Mouse (Mus musculus) embryonic fibroblast, embryonic 13.5 days (primary cell): ENCODE data around the gene Rbm39. TPM values are rescaled to one million over a fixed set of nuclear protein-coding genes. Genes with fewer than 3 reads are reported as not detected.
"Not testable (repeated sequence)": the region's sequence is repeated elsewhere in the genome, so short reads cannot be mapped to it uniquely, and the experiment has no call there.

Experiments
- H3K27ac ChIP-seq: 2 replicates; pipeline ENCODE4 v1.5.1; 2012; ENCODE audit warnings: low read length, control low read depth, inconsistent platforms; ENCODE audit not compliant: insufficient read depth
- H3K4me1 ChIP-seq: 2 replicates; pipeline ENCODE4 v1.6.1; 2011; ENCODE audit warnings: low read length; ENCODE audit not compliant: control insufficient read depth, insufficient read depth
- H3K4me3 ChIP-seq: 2 replicates; pipeline ENCODE4 v1.5.1; 2011; ENCODE audit warnings: mild to moderate bottlenecking, control low read depth, low read length; ENCODE audit not compliant: insufficient read depth
- CTCF ChIP-seq: IDR thresholded peaks from 2 replicates; pipeline ENCODE4 v1.5.1; 2011; ENCODE audit warnings: mild to moderate bottlenecking, control low read depth, low read length, moderate library complexity, borderline replicate concordance; ENCODE audit not compliant: insufficient read depth
- POLR2A ChIP-seq: IDR thresholded peaks from 2 replicates; pipeline ENCODE4 v1.6.1; 2011; ENCODE audit warnings: low read depth, mild to moderate bottlenecking, control low read depth, low read length, moderate library complexity
- polyA plus RNA-seq: library from polyadenylated mRNA; stranded (reverse); fragments of >200 nt; gene quantifications from 2 replicates; pipeline ENCODE4 v1.2.4, GENCODE M21; 2011; ENCODE audit warnings: low read depth; ENCODE audit not compliant: missing spikeins, insufficient read length

Gene Rbm39
- polyA plus RNA-seq, 1 experiment = 520 TPM

- TF ChIP-seq CTCF (no peak), POLR2A (peak; percentile 50; the same call in 1 of the 2 replicates)
- peak overlapping the region; percentile 65 for H3K27ac ChIP-seq
- peaks cover 7% of the 10 kb centered on the region for H3K4me1 ChIP-seq
- H3K4me3 ChIP-seq = peak overlapping the region; percentile 88
Observed at GRCm38 (mm10) chr2:156197129-156197911, 17.3 kb upstream of the Rbm39 start.

GRCm38 (mm10) chr2:156196302-156197128 is 16.5 kb upstream of the Rbm39 start, which contains the start of gene Phf20:
Gene Phf20 (plus strand): TSS chr2:156196466.
- Histone ChIP-seq H3K4me1 (peaks cover 7% of the 10 kb centered on the region), H3K27ac (peak within 1 kb of the TSS; percentile 75), H3K4me3 (peak within 1 kb of the TSS; percentile 88)
- no peak for TF ChIP-seq CTCF
- peak; percentile 83 for TF ChIP-seq POLR2A

- H3K27ac ChIP-seq = no peak overlapping the region
- no peak for TF ChIP-seq POLR2A
- no peak for TF ChIP-seq CTCF
- no peak overlapping the region for H3K4me3 ChIP-seq
- peaks cover 6% of the 10 kb centered on the region for H3K4me1 ChIP-seq
Observed at GRCm38 (mm10) chr2:156194571-156194970, 14.5 kb upstream of the Rbm39 start.

DNA sequence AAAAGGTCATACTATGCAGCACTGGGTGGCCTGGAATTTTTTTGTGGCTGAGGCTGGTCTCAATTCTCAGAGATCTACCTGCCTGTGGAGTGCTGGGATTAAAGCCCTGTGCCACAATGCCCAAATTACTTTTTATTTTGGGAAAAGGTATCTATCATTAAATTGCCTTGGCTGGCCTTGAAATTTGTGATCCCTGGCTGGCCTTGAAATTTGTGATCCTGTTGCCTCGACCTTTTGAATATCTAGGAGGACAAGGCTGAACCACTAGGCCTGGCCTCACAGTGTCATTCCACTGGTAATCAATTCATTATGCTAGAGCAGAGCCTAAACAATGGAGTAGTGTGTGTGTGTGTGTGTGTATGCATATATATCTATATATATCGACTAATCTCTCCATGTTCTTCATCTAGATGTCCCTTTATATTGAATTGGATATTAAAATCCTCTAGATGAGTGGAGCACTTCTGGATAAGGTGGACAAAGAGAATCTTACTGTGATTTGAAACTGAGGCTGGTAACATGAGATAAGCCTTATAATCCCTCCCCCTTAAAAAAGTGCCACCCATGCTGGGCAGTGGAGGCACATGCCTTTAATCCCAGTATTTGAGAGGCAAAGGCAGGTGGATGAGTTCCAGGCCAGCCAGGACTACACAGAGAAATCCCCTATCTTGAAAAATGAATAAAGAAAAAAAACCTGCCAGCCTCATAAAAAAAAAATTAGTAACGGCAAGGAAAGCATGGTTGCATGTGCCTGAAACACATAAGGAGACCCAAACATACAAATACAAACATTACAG is 13.2 kb upstream of the Rbm39 start:
- TF ChIP-seq CTCF (no peak), POLR2A (no peak)
- H3K4me3 ChIP-seq = no peak overlapping the region
- no peaks in the 10 kb centered on the region for H3K4me1 ChIP-seq
- H3K27ac ChIP-seq = no peak overlapping the region

GRCm38 (mm10) chr2:156192068-156192467 is 12.0 kb upstream of the Rbm39 start:
- no peaks in the 10 kb centered on the region for H3K4me1 ChIP-seq

DNA sequence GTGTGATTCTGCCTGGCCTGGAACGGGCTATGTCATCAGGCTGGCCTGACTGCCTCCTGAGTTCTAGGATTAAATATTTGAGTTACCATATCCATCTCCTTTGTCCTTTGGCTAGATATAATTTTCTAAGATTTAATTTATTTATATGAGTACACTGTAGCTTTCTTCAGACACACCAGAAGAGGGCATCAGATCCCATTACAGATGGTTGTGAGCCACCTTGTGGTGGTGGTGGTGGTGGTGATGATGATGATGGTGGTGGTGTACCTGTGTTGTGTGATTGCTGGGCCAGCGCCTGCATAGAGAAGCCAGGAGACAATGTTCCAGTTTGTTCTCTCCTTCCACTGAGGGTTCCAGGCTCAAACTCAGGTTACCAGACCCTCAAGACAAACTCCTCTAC is 11.5 kb upstream of the Rbm39 start:
- Histone ChIP-seq H3K27ac (no peak overlapping the region), H3K4me3 (no peak overlapping the region), H3K4me1 (no peaks in the 10 kb centered on the region)
- TF ChIP-seq CTCF (no peak), POLR2A (no peak)

More at GRCm38 (mm10) chr2:156192068-156192467, 12.0 kb upstream of the Rbm39 start:
- no peak overlapping the region for H3K27ac ChIP-seq
- TF ChIP-seq POLR2A (no peak), CTCF (no peak)
- no peak overlapping the region for H3K4me3 ChIP-seq

DNA sequence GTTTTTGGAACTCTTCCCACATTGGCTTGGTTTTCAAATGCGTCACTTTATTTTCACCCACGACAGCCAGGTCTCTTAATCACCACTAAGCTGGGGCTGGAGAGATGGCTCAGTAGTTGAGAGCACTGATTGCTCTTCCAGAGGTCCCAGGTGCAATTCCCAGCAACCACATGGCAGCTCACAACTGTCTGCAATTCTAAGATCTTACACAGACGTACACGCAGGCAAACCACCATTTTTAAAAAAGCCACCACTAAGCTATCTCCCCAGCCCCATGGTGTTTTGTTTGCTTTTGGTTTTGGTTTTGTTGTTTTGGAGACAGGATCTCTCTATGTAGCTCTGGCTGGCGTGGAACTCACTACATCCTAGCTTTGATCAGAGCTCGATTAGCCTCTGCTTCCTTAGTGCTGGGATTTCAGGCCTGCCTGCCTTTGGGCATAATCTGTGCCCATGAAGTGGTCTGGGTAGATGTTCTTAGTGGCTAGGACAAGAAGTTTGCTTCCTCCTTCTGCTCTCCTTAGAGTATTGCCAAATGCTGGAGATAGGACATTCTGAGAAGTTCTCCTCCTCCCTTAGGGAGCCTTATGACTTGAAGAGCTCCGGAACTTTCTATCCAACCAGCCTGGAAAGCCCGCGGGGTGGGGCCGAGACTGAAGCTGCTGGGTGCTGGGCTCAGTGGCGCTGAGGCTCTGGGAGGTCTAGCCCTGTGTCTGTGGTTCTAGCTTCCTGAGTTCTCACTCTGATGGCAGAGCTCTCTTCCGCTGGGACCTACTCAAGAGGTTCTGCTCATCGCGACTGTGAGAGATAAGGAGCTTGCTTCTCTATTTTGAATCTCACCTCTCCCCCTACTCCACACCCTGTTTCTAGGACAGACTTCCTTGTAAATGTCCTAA is 10.2 kb upstream of the Rbm39 start:
- Histone ChIP-seq H3K27ac (no peak overlapping the region), H3K4me1 (no peaks in the 10 kb centered on the region), H3K4me3 (no peak overlapping the region)
- TF ChIP-seq CTCF (no peak), POLR2A (no peak)

- not testable (repeated sequence) for H3K27ac ChIP-seq, H3K4me3 ChIP-seq, H3K4me1 ChIP-seq
Observed at GRCm38 (mm10) chr2:156189241-156189640, 9.2 kb upstream of the Rbm39 start.

DNA sequence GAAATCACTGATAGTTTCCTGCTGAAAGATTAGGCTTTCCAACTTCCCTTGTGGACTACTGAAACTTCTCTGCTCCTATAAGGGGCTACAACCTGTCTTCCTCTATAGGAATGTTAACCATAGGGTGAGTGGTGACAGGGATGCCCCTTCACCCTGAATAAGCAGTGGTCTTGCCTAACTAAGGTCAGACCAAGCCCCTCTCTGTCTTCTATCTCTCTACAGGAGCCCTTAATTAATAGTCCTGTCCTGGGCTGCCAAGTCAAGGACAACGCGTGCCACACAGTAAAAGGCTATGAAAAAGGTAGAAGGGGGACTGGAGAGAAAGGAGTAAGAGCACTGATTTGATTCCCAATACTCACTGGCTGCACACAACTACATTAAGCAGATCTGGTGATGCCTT is 1.6 kb upstream of the Rbm39 start:
- no peak for TF ChIP-seq CTCF
- no peak for TF ChIP-seq POLR2A
- H3K4me3 ChIP-seq = no peak overlapping the region
- peaks cover 3% of the 10 kb centered on the region; the same call in 1 of the 2 replicates for H3K4me1 ChIP-seq
- no peak overlapping the region for H3K27ac ChIP-seq
